Comparison of ENCODE assay signal across 31 mouse cellular contexts in the genomic region with DNA sequence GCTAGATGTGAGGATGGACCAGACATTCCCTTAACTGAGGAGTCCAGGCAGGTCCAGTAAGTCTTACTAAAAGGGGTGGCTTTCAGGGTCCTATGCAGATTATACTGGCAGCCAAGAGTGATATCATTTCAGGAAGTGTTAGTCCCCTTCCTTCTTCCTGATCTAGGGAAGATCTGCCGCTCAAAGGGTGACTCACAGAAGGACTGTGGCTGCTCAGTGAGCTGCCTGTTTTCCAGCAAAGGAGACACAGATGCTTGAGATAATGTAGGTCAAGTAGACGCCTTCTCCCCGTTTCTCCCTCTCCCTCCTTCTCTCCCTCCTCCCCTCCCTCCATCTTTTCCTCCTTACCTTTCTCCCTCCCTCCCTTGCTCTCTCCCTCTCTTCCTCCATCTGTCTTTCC. TPM values are rescaled to one million over a fixed set of nuclear protein-coding genes. Genes with fewer than 3 reads are reported as not detected.
DNase-seq lines count a peak whose midpoint lies in the region; ATAC-seq and TF ChIP-seq lines count a peak whose summit lies in the region.
"Had no signal": no experiment of that assay in that cellular context is flagged by ENCODE, and none has a peak within 500 bp of the region (broad histone marks: within the 10 kb centered on the region; RNA-seq: fewer than 3 reads in every experiment).

No protein-coding gene starts in this region.

- no peak for TF ChIP-seq POLR2A in bone marrow macrophage, adult 2 months (IDR thresholded peaks at IDR 0.05; ENCODE audit: borderline replicate concordance, low read depth, low read length)
- no peak for TF ChIP-seq POLR2A in myocyte (IDR thresholded peaks at IDR 0.05; ENCODE audit: insufficient read length, low read depth)

- peaks cover 15% of the 10 kb centered on the region for H3K4me1 ChIP-seq in bone marrow macrophage, adult 2 months (ENCODE audit: control insufficient read depth, insufficient read depth, low read length)
- H3K4me1 ChIP-seq in liver, embryonic 11.5 days (replicated peaks; ENCODE audit: control insufficient read depth, insufficient read depth, low read length): no peaks in the 10 kb centered on the region
- H3K4me1 ChIP-seq: embryonic facial prominence, embryonic 10.5 days; embryonic facial prominence, embryonic 13.5 days; forebrain, embryonic 10.5 days; forebrain, embryonic 13.5 days; heart, embryonic 15.5 days; hindbrain, embryonic 10.5 days; hindbrain, embryonic 13.5 days had no signal

- peak overlapping the region; percentile 40 for H3K4me2 ChIP-seq in myocyte (ENCODE audit: low read depth)
- no peak overlapping the region for H3K4me2 ChIP-seq in liver, embryonic 11.5 days
- H3K4me2 ChIP-seq: embryonic facial prominence, embryonic 13.5 days; forebrain, embryonic 13.5 days; heart, embryonic 12.5 days; heart, embryonic 15.5 days; hindbrain, embryonic 13.5 days had no signal

- no peak overlapping the region for H3K9ac ChIP-seq in liver, embryonic 11.5 days (ENCODE audit: low read depth, low read length)
- H3K9ac ChIP-seq: embryonic facial prominence, embryonic 13.5 days; forebrain, embryonic 13.5 days; heart, embryonic 12.5 days; heart, embryonic 15.5 days; hindbrain, embryonic 13.5 days had no signal

- intact Hi-C loops in left cerebral cortex, adult 2 months (cut with DNase I): no loop called here

- H3K9me3 ChIP-seq in liver, embryonic 11.5 days (ENCODE audit: control insufficient read depth, low read length): no peaks in the 10 kb centered on the region
- H3K9me3 ChIP-seq: forebrain, embryonic 13.5 days; hindbrain, embryonic 13.5 days had no signal

- WGBS in liver, embryonic 11.5 days: 31% methylated on average over 3 of the region's 3 CpGs

- no peaks in the 10 kb centered on the region for H3K79me2 ChIP-seq in myocyte (ENCODE audit: control insufficient read depth, insufficient read depth)

- no peak for DNase-seq in left cerebral cortex, adult 2 months (ENCODE audit: extremely low spot score in 1 of 2, low spot score in 2 of 2)
- DNase-seq in left cerebral cortex, adult 9 months (ENCODE audit: low spot score in 2 of 2): no peak
- peak; percentile 42 for DNase-seq in 416B (ENCODE audit: low read depth)
- no peak for DNase-seq in liver, embryonic 11.5 days (ENCODE audit: low spot score)
- DNase-seq in layer of hippocampus, adult 9-10 months (ENCODE audit: low spot score): no peak
- DNase-seq: adrenal gland, adult 8-10 months; adrenal gland, postnatal 25 days; cerebellum, adult 11 months; cerebellum, adult 2 months; cerebellum, postnatal 10 days; cerebellum, postnatal 36 days; embryo, embryonic 11 days; gastrocnemius, postnatal 25 days; heart, adult 18-20 months; heart, postnatal 10 days; heart, postnatal 36 days had no signal

- H3ac ChIP-seq in myocyte (ENCODE audit: control insufficient read depth, insufficient read length): no peak overlapping the region

- no peak for TF ChIP-seq CTCF in left cerebral cortex, adult 2 months (IDR thresholded peaks at IDR 0.05)
- no peak for TF ChIP-seq CTCF in bone marrow macrophage, adult 2 months (IDR thresholded peaks at IDR 0.05; ENCODE audit: low read depth, low read length)

- no peak overlapping the region for H3K4me3 ChIP-seq in left cerebral cortex, adult 2 months
- no peak overlapping the region for H3K4me3 ChIP-seq in bone marrow macrophage, adult 2 months (ENCODE audit: insufficient read depth, low read length)
- H3K4me3 ChIP-seq in myocyte: no peak overlapping the region
- no peak overlapping the region for H3K4me3 ChIP-seq in liver, embryonic 11.5 days (ENCODE audit: low read depth, low read length)
- H3K4me3 ChIP-seq: embryonic facial prominence, embryonic 10.5 days; embryonic facial prominence, embryonic 13.5 days; forebrain, embryonic 10.5 days; forebrain, embryonic 13.5 days; heart, embryonic 12.5 days; heart, embryonic 15.5 days; hindbrain, embryonic 10.5 days; hindbrain, embryonic 13.5 days had no signal

- no peaks in the 10 kb centered on the region for H3K27me3 ChIP-seq in myocyte (ENCODE audit: control insufficient read depth, insufficient read depth, insufficient read length)
- H3K27me3 ChIP-seq in liver, embryonic 11.5 days (replicated peaks; ENCODE audit: control insufficient read depth, insufficient read depth, low read length): no peaks in the 10 kb centered on the region
- H3K27me3 ChIP-seq: embryonic facial prominence, embryonic 13.5 days; forebrain, embryonic 13.5 days; heart, embryonic 12.5 days; heart, embryonic 15.5 days; hindbrain, embryonic 13.5 days had no signal

- H3K36me3 ChIP-seq in myocyte (ENCODE audit: control insufficient read depth, insufficient read depth): no peaks in the 10 kb centered on the region
- H3K36me3 ChIP-seq in liver, embryonic 11.5 days (ENCODE audit: control insufficient read depth, insufficient read depth, low read length): no peaks in the 10 kb centered on the region
- H3K36me3 ChIP-seq: embryonic facial prominence, embryonic 10.5 days; embryonic facial prominence, embryonic 13.5 days; forebrain, embryonic 10.5 days; heart, embryonic 12.5 days; heart, embryonic 15.5 days; hindbrain, embryonic 10.5 days; hindbrain, embryonic 13.5 days had no signal

- peak overlapping the region; percentile 32; the same call in 1 of the 2 replicates for H3K27ac ChIP-seq in left cerebral cortex, adult 2 months
- 0 out of 2 replicates have a peak overlapping the region, but pooled peaks have one; percentile 13 for H3K27ac ChIP-seq in bone marrow macrophage, adult 2 months (ENCODE audit: insufficient read depth, low read depth, low read length)
- no peak overlapping the region for H3K27ac ChIP-seq in liver, embryonic 11.5 days (ENCODE audit: low read depth, low read length)
- H3K27ac ChIP-seq: embryonic facial prominence, embryonic 10.5 days; embryonic facial prominence, embryonic 13.5 days; forebrain, embryonic 10.5 days; forebrain, embryonic 13.5 days; heart, embryonic 15.5 days; hindbrain, embryonic 10.5 days; hindbrain, embryonic 13.5 days had no signal

- no peak for ATAC-seq in liver, embryonic 11.5 days (replicated peaks; ENCODE audit: low FRiP score)
- ATAC-seq: activated CD4-positive, CD25-positive, alpha-beta regulatory T cell, adult 4 months; CD4-positive, CD25-positive, alpha-beta regulatory T cell, adult 4 months; forebrain, embryonic 13.5 days; forebrain, embryonic 16.5 days; hindbrain, embryonic 16.5 days had no signal

TF ChIP-seq in myocyte, 11 proteins besides CTCF, POLR2A, EP300 and RAD21:
- TF ChIP-seq MYOD1 (IDR thresholded peaks at IDR 0.05; ENCODE audit: control insufficient read depth in 1 of 3, insufficient read length in 2 of 3, low read depth in 2 of 3) (no peak), TCF3 (IDR thresholded peaks at IDR 0.05; ENCODE audit: insufficient read length, low read depth) (no peak), POLR2AphosphoS2 (IDR thresholded peaks at IDR 0.05; ENCODE audit: insufficient read length, low read depth) (no peak), USF1 (IDR thresholded peaks at IDR 0.05; ENCODE audit: low read depth) (no peak), REST (IDR thresholded peaks at IDR 0.05; ENCODE audit: insufficient read depth, insufficient read length) (no peak), E2F4 (IDR thresholded peaks at IDR 0.05; ENCODE audit: insufficient read depth) (no peak), CEBPB (IDR thresholded peaks at IDR 0.05; ENCODE audit: insufficient read depth, poor library complexity, severe bottlenecking) (no peak)

RNA-seq across cellular contexts. Expression of gene Col25a1, which starts 6.3 kb away (rescaled TPM):
- total RNA-seq in left cerebral cortex, adult 2 months (2021): 10 to 100 TPM; 44.9 to 47.0 TPM
- polyA plus RNA-seq in bone marrow macrophage, adult 2 months (2012; ENCODE audit: insufficient read depth, insufficient read length, missing spikeins): not detected in 2 replicates
- polyA plus RNA-seq in myocyte (2012; fragmentation: generic; extraction: Trizol): 2.8 TPM
- 5.9 and 6.3 TPM in 2 replicates for polyA plus RNA-seq in liver, embryonic 11.5 days (2014; fragmentation: Nextera tagmentation; extraction: Ambion mirVana)
- total RNA-seq: MEL had no signal
